10 mouse cellular contexts compared by ENCODE assay signal in the genomic region with DNA sequence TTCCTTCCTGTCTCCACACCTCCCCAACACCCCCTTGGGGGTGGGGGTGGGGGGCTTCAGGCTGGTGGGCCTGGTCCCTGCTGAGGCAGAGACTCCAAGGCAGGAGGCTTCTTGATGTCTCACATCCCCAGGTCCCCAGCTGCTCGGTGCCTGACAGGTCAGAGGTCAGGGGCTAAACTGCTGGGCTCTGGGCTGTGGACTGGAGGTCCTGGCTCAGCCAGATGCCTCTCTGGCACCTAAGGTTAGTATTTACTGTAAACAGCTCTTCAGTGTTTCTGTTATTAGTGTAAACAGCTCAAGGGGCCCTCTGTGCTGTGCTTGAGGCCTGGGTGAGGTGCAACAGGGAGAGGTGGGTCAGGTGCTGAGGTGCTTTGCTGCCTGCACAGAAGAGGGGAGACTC.
DNase-seq lines count a peak whose midpoint lies in the region; ATAC-seq lines count a peak whose summit lies in the region.
"Had no signal": no experiment of that assay in that cellular context is flagged by ENCODE, and none has a peak within 500 bp of the region (broad histone marks: within the 10 kb centered on the region; RNA-seq: fewer than 3 reads in every experiment).

No protein-coding gene starts in this region.

- no peak overlapping the region for H3K4me3 ChIP-seq in heart, embryonic 14.5 days (ENCODE audit: control insufficient read depth in 1 of 2, insufficient read depth in 1 of 2, low read depth in 1 of 2, low read length in 2 of 2)
- H3K4me3 ChIP-seq in liver, embryonic 13.5 days (replicated peaks): no peak overlapping the region
- H3K4me3 ChIP-seq in embryonic facial prominence, embryonic 11.5 days (ENCODE audit: low read depth, low read length): 0 out of 2 replicates have a peak overlapping the region, but pooled peaks have one; percentile 5
- no peak overlapping the region for H3K4me3 ChIP-seq in neural tube, embryonic 13.5 days
- H3K4me3 ChIP-seq: megakaryocyte, embryonic 14.5 days had no signal

- peak overlapping the region in 1 of 2 experiments; percentile 47; a peak in 1 of 4 replicates for H3K27ac ChIP-seq in heart, embryonic 14.5 days (replicated peaks in 1 of 2; ENCODE audit: control insufficient read depth in 1 of 2, insufficient read depth in 1 of 2, low read depth in 2 of 2, low read length in 2 of 2)
- H3K27ac ChIP-seq in liver, embryonic 13.5 days: peak overlapping the region; percentile 5; the same call in 1 of the 2 replicates
- H3K27ac ChIP-seq in embryonic facial prominence, embryonic 11.5 days (replicated peaks; ENCODE audit: low read depth, low read length): peak overlapping the region; percentile 36
- no peak overlapping the region for H3K27ac ChIP-seq in neural tube, embryonic 13.5 days (replicated peaks)

- no peaks in the 10 kb centered on the region for H3K9me3 ChIP-seq in heart, embryonic 14.5 days (ENCODE audit: control insufficient read depth, low read length)
- H3K9me3 ChIP-seq in liver, embryonic 13.5 days (replicated peaks): no peaks in the 10 kb centered on the region
- H3K9me3 ChIP-seq in embryonic facial prominence, embryonic 11.5 days (replicated peaks; ENCODE audit: control insufficient read depth, low read length): no peaks in the 10 kb centered on the region
- no peaks in the 10 kb centered on the region for H3K9me3 ChIP-seq in neural tube, embryonic 13.5 days
- H3K9me3 ChIP-seq: megakaryocyte, embryonic 14.5 days had no signal

- H3K36me3 ChIP-seq in heart, embryonic 14.5 days (ENCODE audit: control insufficient read depth, insufficient read depth, low read length): no peaks in the 10 kb centered on the region
- H3K36me3 ChIP-seq in liver, embryonic 13.5 days: no peaks in the 10 kb centered on the region
- no peaks in the 10 kb centered on the region for H3K36me3 ChIP-seq in embryonic facial prominence, embryonic 11.5 days (replicated peaks; ENCODE audit: control insufficient read depth, insufficient read depth, low read depth, low read length)
- no peaks in the 10 kb centered on the region for H3K36me3 ChIP-seq in neural tube, embryonic 13.5 days

- H3K27me3 ChIP-seq in heart, embryonic 14.5 days (ENCODE audit: control insufficient read depth, insufficient read depth, low read length): peaks cover 8% of the 10 kb centered on the region; the same call in 1 of the 2 replicates
- no peaks in the 10 kb centered on the region for H3K27me3 ChIP-seq in liver, embryonic 13.5 days
- no peaks in the 10 kb centered on the region for H3K27me3 ChIP-seq in embryonic facial prominence, embryonic 11.5 days (ENCODE audit: control insufficient read depth, insufficient read depth, low read length)
- H3K27me3 ChIP-seq in neural tube, embryonic 13.5 days: no peaks in the 10 kb centered on the region

- peak overlapping the region; percentile 11; the same call in 1 of the 2 replicates for H3K9ac ChIP-seq in heart, embryonic 14.5 days (ENCODE audit: low read length)
- H3K9ac ChIP-seq in liver, embryonic 13.5 days: peak overlapping the region; percentile 22; the same call in 1 of the 2 replicates
- H3K9ac ChIP-seq in embryonic facial prominence, embryonic 11.5 days (replicated peaks; ENCODE audit: low read length): peak overlapping the region; percentile 18; the same call in 1 of the 2 replicates
- peak overlapping the region; percentile 50; the same call in 1 of the 2 replicates for H3K9ac ChIP-seq in neural tube, embryonic 13.5 days

- no peak overlapping the region for H3K4me2 ChIP-seq in heart, embryonic 14.5 days (ENCODE audit: low read length)
- no peak overlapping the region for H3K4me2 ChIP-seq in liver, embryonic 13.5 days
- peak overlapping the region; percentile 5; the same call in 1 of the 2 replicates for H3K4me2 ChIP-seq in embryonic facial prominence, embryonic 11.5 days (ENCODE audit: low read depth, low read length)
- no peak overlapping the region for H3K4me2 ChIP-seq in neural tube, embryonic 13.5 days

- DNase-seq in heart, adult 8-10 months (ENCODE audit: low spot score): no peak
- DNase-seq in liver, embryonic 13.5 days: no peak
- DNase-seq in liver: no peak
- no peak for DNase-seq in embryonic facial prominence, embryonic 11.5 days (ENCODE audit: low spot score)
- DNase-seq in cerebellum, postnatal 4 days (ENCODE audit: low spot score in 2 of 2): no peak
- DNase-seq in urinary bladder, adult 2 months (ENCODE audit: low spot score): no peak
- DNase-seq: thymus, postnatal 14 days had no signal

- no peak for ATAC-seq in heart, embryonic 14.5 days (ENCODE audit: insufficient number of reproducible peaks, insufficient read depth, low FRiP score, low read depth)
- ATAC-seq in liver, embryonic 13.5 days (ENCODE audit: low read depth): no peak
- 0 out of 2 replicates have a peak, but pooled peaks have one; percentile 7 for ATAC-seq in embryonic facial prominence, embryonic 11.5 days (replicated peaks; ENCODE audit: insufficient number of reproducible peaks, low FRiP score, low TSS enrichment, low read depth)
- ATAC-seq in neural tube, embryonic 13.5 days (ENCODE audit: low read depth): no peak

- H3K4me1 ChIP-seq in heart, embryonic 14.5 days (ENCODE audit: control insufficient read depth in 2 of 2, insufficient read depth in 2 of 2, low read length in 2 of 2): peaks cover 24 to 41% of the 10 kb centered on the region in 2 experiments; a peak in 3 of 4 replicates
- peaks cover 90% of the 10 kb centered on the region for H3K4me1 ChIP-seq in liver, embryonic 13.5 days (replicated peaks)
- peaks cover 30% of the 10 kb centered on the region for H3K4me1 ChIP-seq in embryonic facial prominence, embryonic 11.5 days (ENCODE audit: control insufficient read depth, insufficient read depth, low read length)
- peaks cover 90% of the 10 kb centered on the region for H3K4me1 ChIP-seq in neural tube, embryonic 13.5 days (replicated peaks)

- 67% methylated on average over 1 of the region's 1 CpGs for WGBS in heart, embryonic 14.5 days
- 45% methylated on average over 1 of the region's 1 CpGs for WGBS in liver, embryonic 13.5 days (ENCODE audit: insufficient replicate concordance)
- 6% methylated on average over 1 of the region's 1 CpGs for WGBS in embryonic facial prominence, embryonic 11.5 days
- 24% methylated on average over 1 of the region's 1 CpGs for WGBS in neural tube, embryonic 13.5 days
